ENCODE assay signal across 8 mouse cellular contexts in the genomic region with DNA sequence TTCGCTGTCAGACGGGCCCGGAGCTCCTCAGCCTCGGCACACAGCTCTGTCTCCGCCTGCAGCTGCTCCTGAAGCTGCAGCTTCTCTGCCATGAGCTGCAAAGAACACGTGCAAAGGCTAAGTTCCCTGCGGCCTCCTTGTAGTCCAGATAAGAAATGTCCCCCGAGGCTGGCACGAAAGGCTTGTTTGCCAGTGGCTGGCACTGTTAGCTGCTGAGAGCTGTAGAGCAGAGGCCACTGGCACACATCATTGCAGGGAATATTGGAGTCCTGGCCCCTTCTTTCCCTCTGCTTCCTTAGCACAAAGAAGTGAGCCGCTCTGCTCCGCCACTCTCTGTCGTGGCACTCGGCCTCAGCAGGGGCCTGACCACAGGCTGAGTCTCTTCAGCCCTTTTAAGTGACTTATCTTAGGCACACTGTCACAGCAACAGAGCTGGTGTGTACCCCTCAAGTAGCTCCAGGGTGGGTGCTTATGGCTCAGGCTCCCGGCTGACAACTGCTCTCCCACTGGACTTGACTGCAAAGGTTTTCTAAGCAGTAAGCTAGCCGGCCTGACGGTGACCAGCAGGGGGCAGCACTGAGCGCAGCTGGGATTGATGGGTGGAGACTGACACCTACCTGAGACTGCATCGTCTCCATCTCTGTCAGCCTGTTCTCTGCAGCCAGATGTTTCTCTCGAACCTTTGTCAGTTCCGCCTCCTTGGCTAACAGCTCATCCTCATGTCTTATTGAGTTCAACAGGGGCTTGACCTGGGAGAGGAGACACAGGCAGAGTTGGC. TPM values are rescaled to one million over a fixed set of nuclear protein-coding genes. Genes with fewer than 3 reads are reported as not detected.
A peak's percentile ranks its signal among the peaks of the same experiment; 100 is the strongest.
DNase-seq lines count a peak whose midpoint lies in the region; ATAC-seq and TF ChIP-seq lines count a peak whose summit lies in the region.

No protein-coding gene starts in this region.

- no peak overlapping the region for H3K9ac ChIP-seq in liver, embryonic 14.5 days (replicated peaks)

- no peak overlapping the region for H3K27ac ChIP-seq in liver, embryonic 14.5 days

- TF ChIP-seq CTCF in liver, embryonic 14.5 days (IDR thresholded peaks at IDR 0.05; ENCODE audit: low read depth): peak; percentile 100

- H3K36me3 ChIP-seq in liver, embryonic 14.5 days (replicated peaks; ENCODE audit: control insufficient read depth, insufficient read depth, low read depth): peaks cover 86% of the 10 kb centered on the region

- ATAC-seq in liver, embryonic 14.5 days (ENCODE audit: insufficient read depth): no peak

- H3K4me3 ChIP-seq in liver, embryonic 14.5 days (ENCODE audit: insufficient read depth in 1 of 2, low read depth in 2 of 2, low read length in 2 of 2): no peak overlapping the region

- no peak for TF ChIP-seq EP300 in liver, embryonic 14.5 days (IDR thresholded peaks at IDR 0.05; ENCODE audit: low read depth)

- H3K4me1 ChIP-seq in liver, embryonic 14.5 days (replicated peaks; ENCODE audit: control insufficient read depth in 2 of 2, insufficient read depth in 2 of 2, low read length in 1 of 2): peaks cover 16 to 19% of the 10 kb centered on the region in 2 experiments

- no peak overlapping the region for H3K4me2 ChIP-seq in liver, embryonic 14.5 days (ENCODE audit: low read depth)

- H3K9me3 ChIP-seq in liver, embryonic 14.5 days (ENCODE audit: control insufficient read depth, low read length): no peaks in the 10 kb centered on the region

- no peaks in the 10 kb centered on the region for H3K27me3 ChIP-seq in liver, embryonic 14.5 days (ENCODE audit: control insufficient read depth, insufficient read depth, low read length)

- DNase-seq in A20 (ENCODE audit: low read depth, low spot score) (peak; percentile 73), NIH3T3 (ENCODE audit: low read depth) (peak; percentile 89)
- peak; percentile 91 to 95 for DNase-seq in cerebellum, postnatal 10 days
- DNase-seq in gastrocnemius, adult 8-10 months (ENCODE audit: low spot score in 2 of 2): peak; percentile 60 to 63
- peak; percentile 79 for DNase-seq in kidney, adult 9 months
- peak; percentile 42 to 63 (median 44) for DNase-seq in liver, embryonic 14.5 days (ENCODE audit: low read depth in 3 of 3, low spot score in 3 of 3)
- DNase-seq in ovary, postnatal 14 days (ENCODE audit: low spot score): peak; percentile 77
- peak; percentile 83 for DNase-seq in thymus, postnatal 25 days

- WGBS in liver, embryonic 14.5 days (ENCODE audit: insufficient replicate concordance): 57% methylated on average over 20 of the region's 20 CpGs

RNA-seq across cellular contexts. Expression of gene Apol8, which starts 18.6 kb away (rescaled TPM):
- under 1 TPM in 2 of 4 experiments, not detected in 2; 0.63 to 0.86 TPM for total RNA-seq in gastrocnemius, adult 8-10 months (2022)
- polyA plus RNA-seq in liver, embryonic 14.5 days (2012; rRNA removed): 32.6 and 43.9 TPM in 2 replicates
- 12.7 and 13.5 TPM in 2 replicates for polyA plus RNA-seq in liver, embryonic 14.5 days (2014; fragmentation: Nextera tagmentation; extraction: Ambion mirVana)

RNA-seq across cellular contexts. Expression of gene Apol9b, which starts 46.5 kb away (rescaled TPM):
- not detected for total RNA-seq in gastrocnemius, adult 8-10 months (2022)
- 0.04 and 0.05 TPM in 2 replicates for polyA plus RNA-seq in liver, embryonic 14.5 days (2012; rRNA removed)
- 0.06 TPM in 1 of 2 replicates, not detected in the other for polyA plus RNA-seq in liver, embryonic 14.5 days (2014; fragmentation: Nextera tagmentation; extraction: Ambion mirVana)
